Mouse (Mus musculus): ENCODE measurements around the gene Ncf1. TPM values are rescaled to one million over a fixed set of nuclear protein-coding genes. Genes with fewer than 3 reads are reported as not detected.

Gene Ncf1
- total and polyA plus RNA-seq, 2 experiments from 2014 or later: 2.1 to 9.1 TPM

DNA sequence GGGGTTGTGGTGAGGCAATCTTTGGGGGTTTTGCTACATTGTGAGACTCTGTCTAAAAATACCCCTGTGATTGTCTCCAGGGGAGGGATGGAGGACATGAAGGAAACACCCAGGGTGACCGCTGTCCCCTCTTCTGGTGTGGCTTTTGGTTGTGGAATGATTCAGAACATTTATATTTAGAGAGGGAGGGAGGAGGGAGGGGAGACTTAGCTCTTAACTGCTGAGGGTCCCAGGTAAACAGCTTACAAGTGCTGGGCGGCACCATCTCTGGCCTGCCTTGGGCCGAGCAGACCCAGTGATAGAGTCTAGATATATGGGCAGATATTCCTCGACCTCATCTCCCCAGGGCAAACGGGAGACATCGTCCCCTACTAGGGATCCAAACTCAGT is 1.2 kb downstream of the Ncf1 start:
- no peaks in the 10 kb centered on the region for H3K4me1 ChIP-seq (ENCODE audit: insufficient read depth)
- H3K27me3 ChIP-seq (ENCODE audit: insufficient read depth, low read length): no peaks in the 10 kb centered on the region
- H3K9me3 ChIP-seq (ENCODE audit: low read length): no peaks in the 10 kb centered on the region
- TF ChIP-seq CTCF (IDR thresholded peaks at IDR 0.05; ENCODE audit: low read depth): no peak
- WGBS: 87% methylated on average over 6 of the region's 6 CpGs
- no peak overlapping the region for H3K9ac ChIP-seq
- H3K4me3 ChIP-seq (ENCODE audit: low read depth, low read length): no peak overlapping the region
- ATAC-seq: no peak
- no peaks in the 10 kb centered on the region for H3K36me3 ChIP-seq (ENCODE audit: insufficient read depth)
- DNase-seq: no peak
- H3K4me2 ChIP-seq (ENCODE audit: low read depth): no peak overlapping the region
- no peak overlapping the region for H3K27ac ChIP-seq (ENCODE audit: low read depth, low read length)

- Histone ChIP-seq H3K4me2 (ENCODE audit: low read depth) (no peak overlapping the region), H3K27me3 (ENCODE audit: insufficient read depth, low read length) (0 out of 2 replicates have a peak, but pooled peaks cover under 1% of the 10 kb centered on the region), H3K27ac (ENCODE audit: low read depth, low read length) (no peak overlapping the region), H3K9me3 (ENCODE audit: low read length) (no peaks in the 10 kb centered on the region), H3K36me3 (ENCODE audit: insufficient read depth) (no peaks in the 10 kb centered on the region), H3K4me1 (ENCODE audit: insufficient read depth) (no peaks in the 10 kb centered on the region), H3K9ac (no peak overlapping the region), H3K4me3 (ENCODE audit: low read depth, low read length) (no peak overlapping the region)
- 40% methylated on average over 11 of the region's 11 CpGs for WGBS
- TF ChIP-seq CTCF (IDR thresholded peaks at IDR 0.05; ENCODE audit: low read depth): peak; percentile 56
- ATAC-seq (no peak), DNase-seq (peak; percentile 44)
These were observed 1.7 kb downstream of the Ncf1 start for GRCm38 (mm10) chr5:134227574-134228248.

DNA sequence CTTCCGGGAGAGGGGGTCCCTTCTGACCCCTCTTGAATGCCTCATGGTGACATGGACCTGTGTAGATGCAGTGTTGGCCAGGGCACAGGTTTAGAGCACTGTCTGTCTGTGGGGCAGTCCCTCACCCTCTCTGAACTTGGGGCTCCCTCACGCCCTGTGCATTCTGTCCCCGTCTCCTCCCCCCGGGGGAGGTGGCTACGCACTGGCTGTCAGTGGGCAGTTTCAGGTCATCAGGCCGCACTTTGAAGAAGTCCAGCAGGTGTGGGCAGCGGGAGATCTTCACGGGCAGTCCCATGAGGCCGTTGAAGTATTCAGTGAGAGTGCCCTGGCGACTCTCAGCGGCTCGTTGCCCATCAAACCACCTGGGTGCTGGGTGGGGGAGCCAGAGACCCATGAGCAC is 2.5 kb downstream of the Ncf1 start:
- Histone ChIP-seq H3K9ac (no peak overlapping the region), H3K27ac (ENCODE audit: low read depth, low read length) (no peak overlapping the region), H3K4me3 (ENCODE audit: low read depth, low read length) (no peak overlapping the region), H3K4me1 (ENCODE audit: insufficient read depth) (no peaks in the 10 kb centered on the region), H3K36me3 (ENCODE audit: insufficient read depth) (no peaks in the 10 kb centered on the region), H3K27me3 (ENCODE audit: insufficient read depth, low read length) (peaks cover 8% of the 10 kb centered on the region; the same call in 1 of the 2 replicates), H3K4me2 (ENCODE audit: low read depth) (no peak overlapping the region), H3K9me3 (ENCODE audit: low read length) (no peaks in the 10 kb centered on the region)
- no peak for TF ChIP-seq CTCF (IDR thresholded peaks at IDR 0.05; ENCODE audit: low read depth)
- DNase-seq (no peak), ATAC-seq (no peak)
- WGBS: 79% methylated on average over 12 of the region's 12 CpGs

GRCm38 (mm10) chr5:134225110-134225901 is 4.1 kb downstream of the Ncf1 start:
- H3K27me3 ChIP-seq (ENCODE audit: insufficient read depth, low read length): peaks cover 10% of the 10 kb centered on the region
- H3K27ac ChIP-seq (ENCODE audit: low read depth, low read length): no peak overlapping the region
- H3K9ac ChIP-seq: no peak overlapping the region
- no peak for ATAC-seq
- DNase-seq: no peak
- H3K9me3 ChIP-seq (ENCODE audit: low read length): no peaks in the 10 kb centered on the region
- TF ChIP-seq CTCF (IDR thresholded peaks at IDR 0.05; ENCODE audit: low read depth): no peak
- no peaks in the 10 kb centered on the region for H3K4me1 ChIP-seq (ENCODE audit: insufficient read depth)
- H3K36me3 ChIP-seq (ENCODE audit: insufficient read depth): no peaks in the 10 kb centered on the region
- no peak overlapping the region for H3K4me3 ChIP-seq (ENCODE audit: low read depth, low read length)
- no peak overlapping the region for H3K4me2 ChIP-seq (ENCODE audit: low read depth)
- WGBS: 85% methylated on average over 30 of the region's 30 CpGs

DNA sequence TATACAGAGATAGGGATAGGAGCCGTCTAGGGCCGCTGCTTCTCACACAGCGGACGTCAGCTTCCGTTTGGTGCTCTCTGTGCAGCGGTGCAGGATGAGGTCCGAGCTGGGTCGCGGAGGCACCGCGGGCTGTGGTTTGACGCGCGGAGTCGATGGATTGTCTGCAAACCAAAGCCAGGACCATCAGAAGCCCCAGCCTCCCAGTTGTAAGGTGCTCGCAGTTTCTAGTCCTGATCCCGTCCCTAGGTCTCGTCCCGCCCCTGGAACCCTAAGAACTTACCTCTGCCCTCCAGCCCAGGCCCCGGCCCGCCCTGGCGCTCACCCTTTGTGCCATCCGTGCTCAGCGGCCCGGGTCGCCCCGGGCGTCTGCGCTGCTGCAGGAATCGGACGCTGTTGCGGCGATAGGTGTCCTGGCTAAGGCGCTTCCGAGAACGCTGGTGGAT is 7.7 kb downstream of the Ncf1 start:
- Histone ChIP-seq H3K27me3 (ENCODE audit: insufficient read depth, low read length) (peaks cover 10% of the 10 kb centered on the region), H3K4me3 (ENCODE audit: low read depth, low read length) (peak overlapping the region; percentile 19; the same call in 1 of the 2 replicates), H3K9me3 (ENCODE audit: low read length) (no peaks in the 10 kb centered on the region), H3K36me3 (ENCODE audit: insufficient read depth) (peaks cover 5% of the 10 kb centered on the region; the same call in 1 of the 2 replicates), H3K27ac (ENCODE audit: low read depth, low read length) (no peak overlapping the region), H3K4me1 (ENCODE audit: insufficient read depth) (no peaks in the 10 kb centered on the region), H3K4me2 (ENCODE audit: low read depth) (peak overlapping the region; percentile 47), H3K9ac (peak overlapping the region; percentile 22; the same call in 1 of the 2 replicates)
- WGBS: 10% methylated on average over 36 of the region's 36 CpGs
- no peak for TF ChIP-seq CTCF (IDR thresholded peaks at IDR 0.05; ENCODE audit: low read depth)
- DNase-seq: no peak
- no peak for ATAC-seq

- 48% methylated on average over 4 of the region's 4 CpGs for WGBS
- Histone ChIP-seq H3K9ac (no peak overlapping the region), H3K4me2 (ENCODE audit: low read depth) (peak overlapping the region; percentile 47; the same call in 1 of the 2 replicates), H3K4me3 (ENCODE audit: low read depth, low read length) (no peak overlapping the region), H3K36me3 (ENCODE audit: insufficient read depth) (peaks cover 9% of the 10 kb centered on the region; the same call in 1 of the 2 replicates), H3K27ac (ENCODE audit: low read depth, low read length) (no peak overlapping the region), H3K9me3 (ENCODE audit: low read length) (no peaks in the 10 kb centered on the region), H3K27me3 (ENCODE audit: insufficient read depth, low read length) (peaks cover 10% of the 10 kb centered on the region), H3K4me1 (ENCODE audit: insufficient read depth) (no peaks in the 10 kb centered on the region)
- ATAC-seq (no peak), DNase-seq (no peak)
- TF ChIP-seq CTCF (IDR thresholded peaks at IDR 0.05; ENCODE audit: low read depth): no peak
These were observed 8.1 kb downstream of the Ncf1 start for GRCm38 (mm10) chr5:134221278-134221677.

DNA sequence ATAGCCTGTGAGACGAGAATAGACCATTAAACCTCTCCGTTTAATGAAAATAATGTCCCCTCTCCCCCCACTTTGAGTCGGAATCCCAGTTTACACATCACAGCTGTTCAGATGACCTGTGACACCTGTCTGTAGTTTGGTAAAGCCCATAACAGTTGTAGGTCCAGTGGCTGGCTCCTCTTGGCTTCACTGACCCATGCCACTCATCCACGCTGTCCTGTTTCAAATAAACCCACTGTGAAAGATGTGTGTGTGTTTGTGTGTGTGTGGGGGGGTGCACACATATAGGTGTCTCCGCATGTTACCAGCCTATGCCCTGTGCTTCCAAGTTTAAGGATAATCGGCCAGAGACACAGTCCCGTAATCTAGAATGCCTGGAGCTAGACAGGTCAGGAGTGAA is 11.5 kb downstream of the Ncf1 start:
- ATAC-seq (no peak), DNase-seq (no peak)
- no peak overlapping the region for H3K27ac ChIP-seq (ENCODE audit: low read depth, low read length)
- no peak overlapping the region for H3K4me3 ChIP-seq (ENCODE audit: low read depth, low read length)
- H3K4me2 ChIP-seq (ENCODE audit: low read depth): no peak overlapping the region
- no peak for TF ChIP-seq CTCF (IDR thresholded peaks at IDR 0.05; ENCODE audit: low read depth)
- H3K9ac ChIP-seq: no peak overlapping the region
- no peaks in the 10 kb centered on the region for H3K4me1 ChIP-seq (ENCODE audit: insufficient read depth)
- H3K9me3 ChIP-seq (ENCODE audit: low read length): no peaks in the 10 kb centered on the region
- WGBS: 95% methylated on average over 7 of the region's 7 CpGs
- peaks cover 11% of the 10 kb centered on the region; the same call in 1 of the 2 replicates for H3K36me3 ChIP-seq (ENCODE audit: insufficient read depth)
- H3K27me3 ChIP-seq (ENCODE audit: insufficient read depth, low read length): peaks cover 10% of the 10 kb centered on the region

All from forebrain, postnatal 0 days (tissue).